Mouse (Mus musculus) stomach, postnatal 0 days (tissue): Measurements from ENCODE around the gene Hspa5. TPM values are rescaled to one million over a fixed set of nuclear protein-coding genes. Genes with fewer than 3 reads are reported as not detected.
A peak's percentile ranks its signal among the peaks of the same experiment; 100 is the strongest.

Experiments used
- ATAC-seq: fragments of 200-750 bp; cut with Nextera tagmentation; 2 replicates; pipeline ENCODE4 v1.8.0; 2017; ENCODE audit not compliant: low FRiP score, low TSS enrichment
- DNase-seq: peaks from one replicate; pipeline ENCODE4 v3.0.0-alpha.2; 2016; ENCODE audit warnings: low spot score
- H3K27ac ChIP-seq: fragments of 300-500 bp; sonication (generic); replicated peaks from 2 replicates; pipeline ENCODE4 v1.5.1; 2014; ENCODE audit warnings: mild to moderate bottlenecking, control low read depth
- H3K27me3 ChIP-seq: fragments of 300-500 bp; sonication (generic); 2 replicates; pipeline ENCODE4 v1.6.1; 2014; ENCODE audit warnings: low read length; ENCODE audit not compliant: control insufficient read depth, insufficient read depth
- H3K36me3 ChIP-seq: fragments of 300-500 bp; sonication (generic); 2 replicates; pipeline ENCODE4 v1.6.1; 2014; ENCODE audit warnings: low read length, mixed read lengths; ENCODE audit not compliant: control insufficient read depth, insufficient read depth
- H3K4me1 ChIP-seq: fragments of 300-500 bp; sonication (generic); replicated peaks from 2 replicates; pipeline ENCODE4 v1.6.1; 2014; ENCODE audit warnings: antibody characterized with exemption; ENCODE audit not compliant: control insufficient read depth, insufficient read depth
- H3K4me2 ChIP-seq: fragments of 300-500 bp; sonication (generic); replicated peaks from 2 replicates; pipeline ENCODE4 v1.6.1; 2014; ENCODE audit warnings: low read depth, mild to moderate bottlenecking, control low read depth, moderate library complexity
- H3K4me3 ChIP-seq: fragments of 300-500 bp; sonication (generic); 2 replicates; pipeline ENCODE4 v1.5.1; 2014; ENCODE audit warnings: low read depth, low read length, control low read depth
- H3K9ac ChIP-seq: fragments of 300-500 bp; sonication (generic); 2 replicates; pipeline ENCODE4 v1.6.1; 2014; ENCODE audit warnings: mild to moderate bottlenecking, low read length, control low read depth, mixed read lengths
- H3K9me3 ChIP-seq: fragments of 300-500 bp; sonication (generic); 2 replicates; pipeline ENCODE4 v1.6.1; 2016; ENCODE audit warnings: low read length; ENCODE audit not compliant: control insufficient read depth
- CTCF ChIP-seq: IDR thresholded peaks from 2 replicates; pipeline ENCODE4 v1.5.1; 2016; ENCODE audit warnings: antibody characterized with exemption, low read depth, mild to moderate bottlenecking, moderate library complexity
- EP300 ChIP-seq: optimal IDR thresholded peaks from 2 replicates; pipeline ENCODE3; 2016; ENCODE audit warnings: antibody characterized with exemption
- WGBS: fragments of 180-500 bp; shearing (Covaris S2); extraction: QIAGEN DNeasy Blood & Tissue Kit; methylation state at CpG from one replicate; pipeline ENCODE4 v1.1.7; 2014; 5-methylcytosine and 5-hydroxymethylcytosine counted together
- polyA plus RNA-seq: library from polyadenylated mRNA; unstranded; fragments of >200 nt; fragmentation: Nextera tagmentation; extraction: Ambion mirVana; gene quantifications from 2 replicates; pipeline ENCODE4 v1.2.1, GENCODE M21; 2015

Gene Hspa5
- polyA plus RNA-seq, result 767 and 830 TPM in 2 replicates

GRCm38 (mm10) chr2:34771368-34772226, at the start of gene Hspa5:
TSS of gene Hspa5 (plus strand) at chr2:34771970.
- WGBS, result under 1% methylated on average over 60 of the region's 60 CpGs
- no peaks in the 10 kb centered on the region for H3K9me3 ChIP-seq
- H3K27me3 ChIP-seq, result no peaks in the 10 kb centered on the region
- peak within 1 kb of the TSS; percentile 93 for H3K9ac ChIP-seq
- peak; percentile 98 for ATAC-seq
- H3K27ac ChIP-seq, result peak within 1 kb of the TSS; percentile 92
- DNase-seq, result peak; percentile 99
- peaks cover 5% of the 10 kb centered on the region for H3K4me1 ChIP-seq
- H3K4me2 ChIP-seq, result peak within 1 kb of the TSS; percentile 48
- H3K36me3 ChIP-seq, result peaks cover 12% of the 10 kb centered on the region
- TF ChIP-seq EP300, result peak; percentile 77
- no peak; the same call in 1 of the 2 replicates for TF ChIP-seq CTCF
- peak within 1 kb of the TSS; percentile 85 for H3K4me3 ChIP-seq

DNA sequence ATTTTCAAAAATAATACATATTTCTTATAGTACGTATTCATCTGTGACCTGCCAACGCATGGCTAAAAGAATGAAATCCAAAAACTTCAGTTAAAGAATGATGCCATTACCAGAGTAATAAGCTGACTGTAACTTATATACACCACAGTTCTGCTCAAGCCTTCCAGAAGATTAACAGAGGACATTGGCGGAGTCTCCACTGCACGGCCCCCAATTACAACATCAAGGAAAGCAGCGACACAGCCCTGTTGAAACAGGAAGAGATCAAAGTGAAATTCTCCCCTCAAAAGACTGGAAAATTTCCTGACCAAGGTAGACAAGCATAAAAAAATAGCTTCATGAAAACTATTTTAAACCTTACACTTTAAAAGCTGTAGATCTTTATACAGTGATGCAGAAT, 46.5 kb upstream of the Hspa5 start:
- no peak for DNase-seq
- no peak for ATAC-seq

DNA sequence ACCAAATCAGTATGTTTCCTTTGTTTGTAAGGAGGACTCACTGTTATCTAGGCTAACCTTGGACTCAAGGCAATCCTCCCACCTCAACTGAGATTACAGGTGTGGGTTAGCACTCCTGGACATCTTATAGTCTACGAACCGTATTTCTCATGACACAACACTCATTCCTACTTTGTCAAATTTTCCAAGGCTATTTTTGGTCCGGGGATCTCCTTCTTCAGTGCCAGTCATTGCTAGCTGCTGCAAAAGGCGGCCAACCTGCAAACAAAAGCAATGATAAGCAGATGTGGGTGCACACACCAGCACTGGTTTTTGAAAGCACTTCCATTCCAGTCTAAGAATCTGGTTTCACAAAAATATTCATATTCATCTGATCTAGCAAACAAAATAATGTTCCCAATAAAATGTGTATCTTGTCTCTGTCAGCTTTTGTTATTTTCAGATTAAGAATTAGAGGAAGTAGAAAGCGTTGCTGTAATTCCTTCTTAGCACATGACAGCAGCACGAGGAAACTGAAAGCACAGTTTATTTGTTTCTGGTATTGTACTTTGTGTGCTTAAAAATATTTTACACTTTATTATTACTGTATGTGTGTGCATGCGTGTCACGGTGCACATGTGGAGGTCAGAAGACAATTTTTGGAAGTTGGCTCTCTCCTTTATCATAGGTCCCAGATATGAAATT, 44.6 kb upstream of the Hspa5 start:
- H3K9me3 ChIP-seq, result no peaks in the 10 kb centered on the region
- H3K4me3 ChIP-seq, result no peak overlapping the region
- no peak for ATAC-seq
- no peak overlapping the region for H3K4me2 ChIP-seq
- H3K9ac ChIP-seq, result no peak overlapping the region
- 90% methylated on average over 8 of the region's 8 CpGs for WGBS
- H3K36me3 ChIP-seq, result peaks cover 24% of the 10 kb centered on the region
- DNase-seq, result no peak
- no peak overlapping the region for H3K27ac ChIP-seq
- H3K4me1 ChIP-seq, result no peaks in the 10 kb centered on the region
- no peaks in the 10 kb centered on the region for H3K27me3 ChIP-seq
- no peak for TF ChIP-seq EP300

More for the DNA sequence above, 46.5 kb upstream of the Hspa5 start:
- Histone ChIP-seq H3K27me3 (no peaks in the 10 kb centered on the region), H3K4me2 (no peak overlapping the region), H3K9me3 (no peaks in the 10 kb centered on the region), H3K36me3 (peaks cover 26% of the 10 kb centered on the region), H3K27ac (no peak overlapping the region), H3K9ac (no peak overlapping the region), H3K4me1 (no peaks in the 10 kb centered on the region), H3K4me3 (no peak overlapping the region)
- TF ChIP-seq CTCF (no peak), EP300 (no peak)
- WGBS, result 97% methylated on average over 5 of the region's 5 CpGs

DNA sequence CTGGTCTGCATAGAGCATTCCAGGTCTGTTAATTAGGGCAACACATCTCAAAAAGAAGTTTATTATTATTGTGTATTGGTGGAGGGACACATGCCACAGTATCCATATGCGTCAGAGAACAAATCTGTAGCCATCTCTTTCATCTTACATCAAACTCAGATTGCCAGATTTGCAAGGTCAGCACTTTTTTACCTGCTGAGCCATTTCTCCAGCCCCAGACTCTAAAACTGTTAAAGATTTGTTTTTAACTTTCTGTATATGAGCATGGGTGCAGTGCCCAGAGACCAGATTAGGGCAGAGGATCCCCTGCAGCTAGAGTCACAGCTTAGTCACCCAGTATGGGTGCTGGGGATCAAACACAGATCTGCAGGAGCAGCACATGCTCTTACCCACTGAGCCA, 35.1 kb upstream of the Hspa5 start:
- ATAC-seq, result no peak
- 78% methylated on average over 1 of the region's 1 CpGs for WGBS
- no peak overlapping the region for H3K27ac ChIP-seq
- DNase-seq, result no peak
- no peak overlapping the region for H3K9ac ChIP-seq
- H3K4me3 ChIP-seq, result no peak overlapping the region
- H3K9me3 ChIP-seq, result no peaks in the 10 kb centered on the region
- TF ChIP-seq CTCF (no peak), EP300 (no peak)
- no peaks in the 10 kb centered on the region for H3K4me1 ChIP-seq
- H3K27me3 ChIP-seq, result no peaks in the 10 kb centered on the region
- H3K36me3 ChIP-seq, result no peaks in the 10 kb centered on the region
- no peak overlapping the region for H3K4me2 ChIP-seq

GRCm38 (mm10) chr2:34737911-34738310, 33.9 kb upstream of the Hspa5 start:
- TF ChIP-seq EP300 (no peak), CTCF (no peak)
- Histone ChIP-seq H3K9me3 (no peaks in the 10 kb centered on the region), H3K27me3 (no peaks in the 10 kb centered on the region), H3K27ac (no peak overlapping the region), H3K4me3 (no peak overlapping the region), H3K4me2 (no peak overlapping the region), H3K36me3 (no peaks in the 10 kb centered on the region), H3K9ac (no peak overlapping the region), H3K4me1 (no peaks in the 10 kb centered on the region)
- WGBS, result 55% methylated on average over 1 of the region's 1 CpGs
- ATAC-seq (no peak), DNase-seq (no peak)
